ENCODE assay signal across 16 mouse cellular contexts in the genomic region with DNA sequence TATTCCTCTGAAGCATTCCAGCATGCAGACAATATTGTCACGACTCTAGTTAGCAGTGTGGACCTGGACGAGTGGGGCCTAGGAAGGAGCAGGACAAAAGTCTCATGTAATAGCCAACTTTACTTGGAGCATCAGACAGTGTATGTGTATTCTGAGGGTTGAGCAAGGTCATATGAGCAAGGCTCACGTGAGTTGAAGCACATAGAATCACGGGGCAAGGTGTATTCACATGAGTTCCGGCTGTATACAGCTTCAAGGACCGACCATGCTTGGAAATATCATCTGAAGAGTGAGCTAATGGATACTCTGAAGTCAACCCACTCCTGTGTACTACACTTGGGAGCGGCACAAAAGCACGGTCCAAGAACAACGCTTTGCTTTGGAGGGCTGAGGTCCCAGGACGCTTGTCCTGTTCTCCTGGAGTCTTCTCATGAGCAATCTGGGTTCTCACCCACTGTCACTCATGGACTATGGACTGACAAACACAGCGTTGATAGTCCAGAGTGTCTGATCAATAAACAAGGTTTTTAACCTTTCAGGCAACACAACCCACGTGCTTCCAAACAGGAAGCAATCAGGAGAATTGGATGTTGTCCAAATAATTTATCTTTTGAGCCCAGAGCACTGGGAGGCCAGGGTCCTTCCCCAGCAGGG. TPM values are rescaled to one million over a fixed set of nuclear protein-coding genes. Genes with fewer than 3 reads are reported as not detected.
DNase-seq lines count a peak whose midpoint lies in the region; ATAC-seq and TF ChIP-seq lines count a peak whose summit lies in the region.
"Not testable (repeated sequence)": the region's sequence is repeated elsewhere in the genome, so short reads cannot be mapped to it uniquely, and the experiment has no call there.
"Had no signal": no experiment of that assay in that cellular context is flagged by ENCODE, and none has a peak within 500 bp of the region (broad histone marks: within the 10 kb centered on the region; RNA-seq: fewer than 3 reads in every experiment).

No protein-coding gene starts in this region.

- DNase-seq in cerebellum, adult 9-11 months: peak; percentile 13
- not testable (repeated sequence) for DNase-seq in heart, postnatal 0 days (ENCODE audit: low spot score); liver, embryonic 11.5 days (ENCODE audit: low spot score)

- H3K4me3 ChIP-seq in heart, postnatal 0 days (ENCODE audit: low read depth, low read length); intestine, embryonic 15.5 days (replicated peaks); liver, embryonic 11.5 days (ENCODE audit: low read depth, low read length); neural tube, embryonic 15.5 days (replicated peaks): not testable (repeated sequence)
- 0 out of 2 replicates have a peak overlapping the region, but pooled peaks have one; percentile 20 for H3K4me3 ChIP-seq in lung, embryonic 16.5 days (ENCODE audit: low read length)

- not testable (repeated sequence) for H3K4me1 ChIP-seq in heart, postnatal 0 days (ENCODE audit: control insufficient read depth, insufficient read depth); intestine, embryonic 15.5 days (replicated peaks); liver, embryonic 11.5 days (replicated peaks; ENCODE audit: control insufficient read depth, insufficient read depth, low read length); lung, embryonic 16.5 days (replicated peaks; ENCODE audit: control insufficient read depth, insufficient read depth, low read length); neural tube, embryonic 15.5 days

- ATAC-seq in frontal cortex, adult (ENCODE audit: low TSS enrichment): peak; percentile 18
- ATAC-seq in heart, postnatal 0 days (ENCODE audit: insufficient read depth, low read depth): 0 out of 2 replicates have a peak, but pooled peaks have one; percentile 6
- peak; percentile 65 for ATAC-seq in intestine, embryonic 15.5 days
- peak; percentile 40; the same call in 1 of the 2 replicates for ATAC-seq in liver, embryonic 11.5 days (replicated peaks; ENCODE audit: low FRiP score)
- not testable (repeated sequence) for ATAC-seq in lung, embryonic 16.5 days (ENCODE audit: low read depth); neural tube, embryonic 15.5 days (ENCODE audit: low FRiP score)

- not testable (repeated sequence) for H3K27me3 ChIP-seq in heart, postnatal 0 days (ENCODE audit: control insufficient read depth, insufficient read depth, low read length); intestine, embryonic 15.5 days (replicated peaks); liver, embryonic 11.5 days (replicated peaks; ENCODE audit: control insufficient read depth, insufficient read depth, low read length); lung, embryonic 16.5 days (ENCODE audit: control insufficient read depth, insufficient read depth, low read depth, low read length); neural tube, embryonic 15.5 days (replicated peaks)

- not testable (repeated sequence) for TF ChIP-seq EP300 in heart, postnatal 0 days (IDR thresholded peaks at IDR 0.05; ENCODE audit: low read depth)

- peak overlapping the region; percentile 63; the same call in 1 of the 2 replicates for H3K27ac ChIP-seq in heart, postnatal 0 days (ENCODE audit: low read depth)
- peak overlapping the region; percentile 71 for H3K27ac ChIP-seq in intestine, embryonic 15.5 days
- not testable (repeated sequence) for H3K27ac ChIP-seq in liver, embryonic 11.5 days (ENCODE audit: low read depth, low read length)
- H3K27ac ChIP-seq in lung, embryonic 16.5 days (ENCODE audit: low read length): peak overlapping the region; percentile 27; the same call in 1 of the 2 replicates
- H3K27ac ChIP-seq in neural tube, embryonic 15.5 days (replicated peaks): peak overlapping the region; percentile 60; the same call in 1 of the 2 replicates

- not testable (repeated sequence) for H3K9me3 ChIP-seq in heart, postnatal 0 days (replicated peaks; ENCODE audit: control insufficient read depth, low read length); intestine, embryonic 15.5 days; liver, embryonic 11.5 days (ENCODE audit: control insufficient read depth, low read length); lung, embryonic 16.5 days (ENCODE audit: control insufficient read depth, low read length); neural tube, embryonic 15.5 days (replicated peaks)

- TF ChIP-seq CTCF in heart, postnatal 0 days (IDR thresholded peaks at IDR 0.05; ENCODE audit: low read depth): not testable (repeated sequence)

- H3K36me3 ChIP-seq in heart, postnatal 0 days (replicated peaks; ENCODE audit: control insufficient read depth, insufficient read depth, low read length); intestine, embryonic 15.5 days; liver, embryonic 11.5 days (ENCODE audit: control insufficient read depth, insufficient read depth, low read length); lung, embryonic 16.5 days (ENCODE audit: control insufficient read depth, insufficient read depth, low read length); neural tube, embryonic 15.5 days: not testable (repeated sequence)

- H3K4me2 ChIP-seq in heart, postnatal 0 days (ENCODE audit: low read depth, low read length): peak overlapping the region; percentile 28; the same call in 1 of the 2 replicates
- peak overlapping the region; percentile 43; the same call in 1 of the 2 replicates for H3K4me2 ChIP-seq in intestine, embryonic 15.5 days (replicated peaks)
- H3K4me2 ChIP-seq in liver, embryonic 11.5 days; neural tube, embryonic 15.5 days: not testable (repeated sequence)
- H3K4me2 ChIP-seq in lung, embryonic 16.5 days (ENCODE audit: low read depth, low read length): peak overlapping the region; percentile 36; the same call in 1 of the 2 replicates

- not testable (repeated sequence) for H3K9ac ChIP-seq in heart, postnatal 0 days (replicated peaks; ENCODE audit: low read depth, low read length); intestine, embryonic 15.5 days; liver, embryonic 11.5 days (ENCODE audit: low read depth, low read length); lung, embryonic 16.5 days (ENCODE audit: low read length); neural tube, embryonic 15.5 days (replicated peaks)

- WGBS in heart, postnatal 0 days: 70% methylated on average over 12 of the region's 12 CpGs
- 55% methylated on average over 12 of the region's 12 CpGs for WGBS in intestine, embryonic 15.5 days
- 64% methylated on average over 12 of the region's 12 CpGs for WGBS in liver, embryonic 11.5 days
- WGBS in lung, embryonic 16.5 days: 63% methylated on average over 12 of the region's 12 CpGs
- 82% methylated on average over 12 of the region's 12 CpGs for WGBS in neural tube, embryonic 15.5 days

RNA-seq across cellular contexts. Expression of a gene that starts 32.0 kb away (rescaled TPM):
- total RNA-seq in heart, postnatal 0 days (2014; rRNA removed; ENCODE audit: low replicate concordance): not detected in 2 replicates
- polyA plus RNA-seq in heart, postnatal 0 days (2015; fragmentation: Nextera tagmentation; extraction: Ambion mirVana): not detected in 2 replicates
- polyA plus RNA-seq in intestine, embryonic 15.5 days (2015; fragmentation: Nextera tagmentation; extraction: Ambion mirVana): not detected in 2 replicates
- not detected in 2 replicates for polyA plus RNA-seq in liver, embryonic 11.5 days (2014; fragmentation: Nextera tagmentation; extraction: Ambion mirVana)
- not detected in 2 replicates for polyA plus RNA-seq in lung, embryonic 16.5 days (2015; fragmentation: Nextera tagmentation; extraction: Ambion mirVana)
- polyA plus RNA-seq in neural tube, embryonic 15.5 days (2015; fragmentation: Nextera tagmentation; extraction: Ambion mirVana): 0.95 and 1.00 TPM in 2 replicates
- total RNA-seq: adrenal gland, adult 8-10 months; common myeloid progenitor, adult 5-6 weeks; gastrocnemius, postnatal 36 days had no signal
- polyA plus RNA-seq: embryonic facial prominence, embryonic 12.5 days; forebrain, embryonic 11.5 days; heart, embryonic 10.5 days; hindbrain, embryonic 11.5 days; limb, embryonic 12.5 days; myocyte had no signal

RNA-seq across cellular contexts. Expression of a gene that starts 34.1 kb away (rescaled TPM):
- not detected in 2 replicates for total RNA-seq in heart, postnatal 0 days (2014; rRNA removed; ENCODE audit: low replicate concordance)
- polyA plus RNA-seq in heart, postnatal 0 days (2015; fragmentation: Nextera tagmentation; extraction: Ambion mirVana): not detected in 2 replicates
- 0.30 and 0.34 TPM in 2 replicates for polyA plus RNA-seq in intestine, embryonic 15.5 days (2015; fragmentation: Nextera tagmentation; extraction: Ambion mirVana)
- not detected in 2 replicates for polyA plus RNA-seq in liver, embryonic 11.5 days (2014; fragmentation: Nextera tagmentation; extraction: Ambion mirVana)
- polyA plus RNA-seq in lung, embryonic 16.5 days (2015; fragmentation: Nextera tagmentation; extraction: Ambion mirVana): 0.25 and 0.33 TPM in 2 replicates
- polyA plus RNA-seq in neural tube, embryonic 15.5 days (2015; fragmentation: Nextera tagmentation; extraction: Ambion mirVana): 0.09 and 0.70 TPM in 2 replicates
- total RNA-seq: gastrocnemius, postnatal 36 days had no signal
- polyA plus RNA-seq: embryonic facial prominence, embryonic 12.5 days; forebrain, embryonic 11.5 days; hindbrain, embryonic 11.5 days; limb, embryonic 12.5 days; myocyte had no signal
